Mouse (Mus musculus): ENCODE results near the gene Mon2. TPM values are rescaled to one million over a fixed set of nuclear protein-coding genes. Genes with fewer than 3 reads are reported as not detected.

Mon2 gene
- polyA plus RNA-seq, 1 experiment: 55.9 TPM

- TF ChIP-seq POLR2A (IDR thresholded peaks at IDR 0.05; ENCODE audit: borderline replicate concordance, extremely low read depth, insufficient read depth, insufficient read length, poor library complexity, severe bottlenecking): no peak
- no peak for TF ChIP-seq CTCF (IDR thresholded peaks at IDR 0.05; ENCODE audit: borderline replicate concordance, extremely low read depth, insufficient read depth, insufficient read length)
- DNase-seq (ENCODE audit: low read depth): no peak
These were observed 116.1 kb downstream of the Mon2 start for GRCm38 (mm10) chr10:122960216-122960615.

GRCm38 (mm10) chr10:122958699-122959098, 117.6 kb downstream of the Mon2 start:
- TF ChIP-seq CTCF (IDR thresholded peaks at IDR 0.05; ENCODE audit: borderline replicate concordance, extremely low read depth, insufficient read depth, insufficient read length) (no peak), POLR2A (IDR thresholded peaks at IDR 0.05; ENCODE audit: borderline replicate concordance, extremely low read depth, insufficient read depth, insufficient read length, poor library complexity, severe bottlenecking) (no peak)
- no peak for DNase-seq (ENCODE audit: low read depth)

- TF ChIP-seq CTCF (IDR thresholded peaks at IDR 0.05; ENCODE audit: borderline replicate concordance, extremely low read depth, insufficient read depth, insufficient read length): no peak
These were observed 118.4 kb downstream of the Mon2 start for GRCm38 (mm10) chr10:122957918-122958317.

GRCm38 (mm10) chr10:122953576-122953975, 122.7 kb downstream of the Mon2 start:
- DNase-seq (ENCODE audit: low read depth): no peak
- TF ChIP-seq POLR2A (IDR thresholded peaks at IDR 0.05; ENCODE audit: borderline replicate concordance, extremely low read depth, insufficient read depth, insufficient read length, poor library complexity, severe bottlenecking): no peak
- no peak for TF ChIP-seq CTCF (IDR thresholded peaks at IDR 0.05; ENCODE audit: borderline replicate concordance, extremely low read depth, insufficient read depth, insufficient read length)

More at GRCm38 (mm10) chr10:122957918-122958317, 118.4 kb downstream of the Mon2 start:
- DNase-seq (ENCODE audit: low read depth): no peak

- no peak for TF ChIP-seq CTCF (IDR thresholded peaks at IDR 0.05; ENCODE audit: borderline replicate concordance, extremely low read depth, insufficient read depth, insufficient read length)
- no peak for DNase-seq (ENCODE audit: low read depth)
These were observed 125.3 kb downstream of the Mon2 start for GRCm38 (mm10) chr10:122950966-122951365.

- TF ChIP-seq POLR2A (IDR thresholded peaks at IDR 0.05; ENCODE audit: borderline replicate concordance, extremely low read depth, insufficient read depth, insufficient read length, poor library complexity, severe bottlenecking) (no peak), CTCF (IDR thresholded peaks at IDR 0.05; ENCODE audit: borderline replicate concordance, extremely low read depth, insufficient read depth, insufficient read length) (no peak)
- DNase-seq (ENCODE audit: low read depth): no peak
These were observed 131.4 kb downstream of the Mon2 start for GRCm38 (mm10) chr10:122944888-122945287.

GRCm38 (mm10) chr10:122943824-122944223, 132.5 kb downstream of the Mon2 start:
- TF ChIP-seq POLR2A (IDR thresholded peaks at IDR 0.05; ENCODE audit: borderline replicate concordance, extremely low read depth, insufficient read depth, insufficient read length, poor library complexity, severe bottlenecking) (no peak), CTCF (IDR thresholded peaks at IDR 0.05; ENCODE audit: borderline replicate concordance, extremely low read depth, insufficient read depth, insufficient read length) (no peak)
- no peak for DNase-seq (ENCODE audit: low read depth)

- no peak for DNase-seq (ENCODE audit: low read depth)
- no peak for TF ChIP-seq CTCF (IDR thresholded peaks at IDR 0.05; ENCODE audit: borderline replicate concordance, extremely low read depth, insufficient read depth, insufficient read length)
- no peak for TF ChIP-seq POLR2A (IDR thresholded peaks at IDR 0.05; ENCODE audit: borderline replicate concordance, extremely low read depth, insufficient read depth, insufficient read length, poor library complexity, severe bottlenecking)
These were observed 133.5 kb downstream of the Mon2 start for GRCm38 (mm10) chr10:122942771-122943170.

Other genes starting within 250 kb of the Mon2 start
- 37.2 and 48.2 TPM in 2 replicates for gene Usp15, start 120.5 kb upstream of the Mon2 start, polyA plus RNA-seq (2012; rRNA removed)
- 20.1 and 33.0 TPM in 2 replicates for gene Fam19a2, start 187.5 kb upstream of the Mon2 start, polyA plus RNA-seq (2012; rRNA removed)

All from brain, embryonic 14.5 days (tissue).